Mouse (Mus musculus): ENCODE measurements around the gene Ganab. TPM values are rescaled to one million over a fixed set of nuclear protein-coding genes. Genes with fewer than 3 reads are reported as not detected.
A peak's percentile ranks its signal among the peaks of the same experiment; 100 is the strongest.

Ganab gene
- polyA plus RNA-seq, 1 experiment from 2014 or later, result 50.0 TPM

- no peak overlapping the region for H3K4me2 ChIP-seq
- 0 out of 2 replicates have a peak overlapping the region, but pooled peaks have one; percentile 52 for H3K9ac ChIP-seq
- ATAC-seq (replicated peaks; ENCODE audit: insufficient number of reproducible peaks, insufficient read depth, low FRiP score, low read depth), result no peak
- no peaks in the 10 kb centered on the region for H3K9me3 ChIP-seq (replicated peaks)
- WGBS, result 84% methylated on average over 9 of the region's 9 CpGs
- H3K27me3 ChIP-seq, result no peaks in the 10 kb centered on the region
- peaks cover 18% of the 10 kb centered on the region for H3K4me1 ChIP-seq (replicated peaks)
- H3K4me3 ChIP-seq, result no peak overlapping the region
- H3K36me3 ChIP-seq, result peaks cover 57% of the 10 kb centered on the region
- H3K27ac ChIP-seq, result peak overlapping the region; percentile 81; the same call in 1 of the 2 replicates
Measured at GRCm38 (mm10) chr19:8952241-8952640, 54.4 kb downstream of the Ganab start.

- H3K27ac ChIP-seq, result peak within 1 kb of the TSS; percentile 81
- WGBS, result under 1% methylated on average over 46 of the region's 46 CpGs
- H3K4me1 ChIP-seq (replicated peaks), result peaks cover 18% of the 10 kb centered on the region
- H3K4me3 ChIP-seq, result peak within 1 kb of the TSS; percentile 74
- peak; percentile 93 for ATAC-seq (replicated peaks; ENCODE audit: insufficient number of reproducible peaks, insufficient read depth, low FRiP score, low read depth)
- H3K36me3 ChIP-seq, result peaks cover 52% of the 10 kb centered on the region
- peak within 1 kb of the TSS; percentile 71 for H3K4me2 ChIP-seq
- no peaks in the 10 kb centered on the region for H3K9me3 ChIP-seq (replicated peaks)
- H3K27me3 ChIP-seq, result no peaks in the 10 kb centered on the region
- peak within 1 kb of the TSS; percentile 70 for H3K9ac ChIP-seq
Measured at GRCm38 (mm10) chr19:8953135-8954039, 55.5 kb downstream of the Ganab start, which contains the start of gene Tut1. Gene Tut1, plus strand, starts transcription at chr19:8953847.

- peak overlapping the region; percentile 74 for H3K4me3 ChIP-seq
- H3K4me1 ChIP-seq (replicated peaks), result peaks cover 18% of the 10 kb centered on the region
- H3K9me3 ChIP-seq (replicated peaks), result no peaks in the 10 kb centered on the region
- H3K9ac ChIP-seq, result peak overlapping the region; percentile 70
- peak overlapping the region; percentile 81 for H3K27ac ChIP-seq
- 5% methylated on average over 9 of the region's 9 CpGs for WGBS
- no peaks in the 10 kb centered on the region for H3K27me3 ChIP-seq
- peaks cover 50% of the 10 kb centered on the region for H3K36me3 ChIP-seq
- no peak for ATAC-seq (replicated peaks; ENCODE audit: insufficient number of reproducible peaks, insufficient read depth, low FRiP score, low read depth)
- peak overlapping the region; percentile 71 for H3K4me2 ChIP-seq
Measured at GRCm38 (mm10) chr19:8954171-8954570, 56.3 kb downstream of the Ganab start.

- Histone ChIP-seq H3K27me3 (no peaks in the 10 kb centered on the region), H3K36me3 (peaks cover 69% of the 10 kb centered on the region), H3K27ac (no peak overlapping the region), H3K4me1 (replicated peaks) (peaks cover 8% of the 10 kb centered on the region), H3K9ac (no peak overlapping the region), H3K9me3 (replicated peaks) (no peaks in the 10 kb centered on the region), H3K4me3 (no peak overlapping the region), H3K4me2 (no peak overlapping the region)
- ATAC-seq (replicated peaks; ENCODE audit: insufficient number of reproducible peaks, insufficient read depth, low FRiP score, low read depth), result no peak
- 96% methylated on average over 2 of the region's 2 CpGs for WGBS
Measured at GRCm38 (mm10) chr19:8962256-8962655, 64.4 kb downstream of the Ganab start.

- H3K27ac ChIP-seq, result no peak overlapping the region
Measured at GRCm38 (mm10) chr19:8965075-8965474, 67.2 kb downstream of the Ganab start.

GRCm38 (mm10) chr19:8965771-8966170 lies 67.9 kb downstream of the Ganab start:
- H3K9ac ChIP-seq, result peak overlapping the region; percentile 57
- peaks cover 24% of the 10 kb centered on the region for H3K4me1 ChIP-seq (replicated peaks)
- H3K4me3 ChIP-seq, result peak overlapping the region; percentile 80
- no peak for ATAC-seq (replicated peaks; ENCODE audit: insufficient number of reproducible peaks, insufficient read depth, low FRiP score, low read depth)
- WGBS, result 68% methylated on average over 8 of the region's 8 CpGs
- H3K27ac ChIP-seq, result peak overlapping the region; percentile 91
- H3K4me2 ChIP-seq, result peak overlapping the region; percentile 66
- H3K27me3 ChIP-seq, result no peaks in the 10 kb centered on the region
- H3K36me3 ChIP-seq, result peaks cover 61% of the 10 kb centered on the region
- no peaks in the 10 kb centered on the region for H3K9me3 ChIP-seq (replicated peaks)

More at GRCm38 (mm10) chr19:8965075-8965474, 67.2 kb downstream of the Ganab start:
- H3K27me3 ChIP-seq, result no peaks in the 10 kb centered on the region
- no peaks in the 10 kb centered on the region for H3K9me3 ChIP-seq (replicated peaks)
- 84% methylated on average over 11 of the region's 11 CpGs for WGBS
- no peak overlapping the region for H3K9ac ChIP-seq
- peaks cover 61% of the 10 kb centered on the region for H3K36me3 ChIP-seq
- peaks cover 24% of the 10 kb centered on the region for H3K4me1 ChIP-seq (replicated peaks)
- no peak overlapping the region for H3K4me3 ChIP-seq
- no peak overlapping the region for H3K4me2 ChIP-seq
- no peak for ATAC-seq (replicated peaks; ENCODE audit: insufficient number of reproducible peaks, insufficient read depth, low FRiP score, low read depth)

- H3K27ac ChIP-seq, result peak overlapping the region; percentile 91
- H3K36me3 ChIP-seq, result peaks cover 62% of the 10 kb centered on the region
- H3K27me3 ChIP-seq, result no peaks in the 10 kb centered on the region
- no peak for ATAC-seq (replicated peaks; ENCODE audit: insufficient number of reproducible peaks, insufficient read depth, low FRiP score, low read depth)
- peak overlapping the region; percentile 66 for H3K4me2 ChIP-seq
- H3K4me3 ChIP-seq, result peak overlapping the region; percentile 80
- 30% methylated on average over 5 of the region's 5 CpGs for WGBS
- peak overlapping the region; percentile 57 for H3K9ac ChIP-seq
- H3K4me1 ChIP-seq (replicated peaks), result peaks cover 24% of the 10 kb centered on the region
- no peaks in the 10 kb centered on the region for H3K9me3 ChIP-seq (replicated peaks)
Measured at GRCm38 (mm10) chr19:8966198-8966589, 68.3 kb downstream of the Ganab start.

Small RNA genes lying within 50 kb of the gene (microRNA-seq; reads per million reads assigned to microRNA genes)
- not detected for gene Mir5136

Other genes starting within 250 kb of the Ganab start
- gene Chrm1, start 234.3 kb upstream of the Ganab start, polyA plus RNA-seq (2015; fragmentation: Nextera tagmentation; extraction: Ambion mirVana), result 0.05 and 0.24 TPM in 2 replicates
- gene Slc3a2, start 174.7 kb upstream of the Ganab start, polyA plus RNA-seq (2015; fragmentation: Nextera tagmentation; extraction: Ambion mirVana), result 59.4 and 71.5 TPM in 2 replicates
- 42.8 and 59.3 TPM in 2 replicates for gene Wdr74, start 162.2 kb upstream of the Ganab start, polyA plus RNA-seq (2015; fragmentation: Nextera tagmentation; extraction: Ambion mirVana)
- gene 1700092M07Rik, start 157.4 kb upstream of the Ganab start, polyA plus RNA-seq (2015; fragmentation: Nextera tagmentation; extraction: Ambion mirVana), result 0.69 and 1.9 TPM in 2 replicates
- gene Stx5a, start 156.7 kb upstream of the Ganab start, polyA plus RNA-seq (2015; fragmentation: Nextera tagmentation; extraction: Ambion mirVana), result 81.0 and 92.0 TPM in 2 replicates
- gene Nxf1, start 141.0 kb upstream of the Ganab start, polyA plus RNA-seq (2015; fragmentation: Nextera tagmentation; extraction: Ambion mirVana), result 100 and 132 TPM in 2 replicates
- gene Tmem223, start 127.1 kb upstream of the Ganab start, polyA plus RNA-seq (2015; fragmentation: Nextera tagmentation; extraction: Ambion mirVana), result 154 and 157 TPM in 2 replicates
- gene Tmem179b, start 123.6 kb upstream of the Ganab start, polyA plus RNA-seq (2015; fragmentation: Nextera tagmentation; extraction: Ambion mirVana), result 47.6 and 60.3 TPM in 2 replicates
- gene Taf6l, start 111.7 kb upstream of the Ganab start, polyA plus RNA-seq (2015; fragmentation: Nextera tagmentation; extraction: Ambion mirVana), result 15.4 and 18.8 TPM in 2 replicates
- gene Polr2g, start 99.5 kb upstream of the Ganab start, polyA plus RNA-seq (2015; fragmentation: Nextera tagmentation; extraction: Ambion mirVana), result 118 and 126 TPM in 2 replicates
- gene Zbtb3, start 95.5 kb upstream of the Ganab start, polyA plus RNA-seq (2015; fragmentation: Nextera tagmentation; extraction: Ambion mirVana), result 3.5 and 3.8 TPM in 2 replicates
- 30.9 and 36.2 TPM in 2 replicates for gene Ttc9c, start 78.7 kb upstream of the Ganab start, polyA plus RNA-seq (2015; fragmentation: Nextera tagmentation; extraction: Ambion mirVana)
- 2.6 and 3.1 TPM in 2 replicates for gene Hnrnpul2, start 78.1 kb upstream of the Ganab start, polyA plus RNA-seq (2015; fragmentation: Nextera tagmentation; extraction: Ambion mirVana)
- gene AC129217.1, start 68.3 kb upstream of the Ganab start, polyA plus RNA-seq (2015; fragmentation: Nextera tagmentation; extraction: Ambion mirVana), result 0.36 TPM in 1 of 2 replicates, not detected in the other
- 36.4 and 47.0 TPM in 2 replicates for gene Bscl2, start 60.6 kb upstream of the Ganab start, polyA plus RNA-seq (2015; fragmentation: Nextera tagmentation; extraction: Ambion mirVana)
- gene Gng3, start 58.9 kb upstream of the Ganab start, polyA plus RNA-seq (2015; fragmentation: Nextera tagmentation; extraction: Ambion mirVana), result 1.3 and 5.0 TPM in 2 replicates
- 1.8 and 2.4 TPM in 2 replicates for gene Lrrn4cl, start 47.3 kb upstream of the Ganab start, polyA plus RNA-seq (2015; fragmentation: Nextera tagmentation; extraction: Ambion mirVana)
- gene Ubxn1, start 26.6 kb upstream of the Ganab start, polyA plus RNA-seq (2015; fragmentation: Nextera tagmentation; extraction: Ambion mirVana), result 120 and 127 TPM in 2 replicates
- gene Uqcc3, start 17.1 kb upstream of the Ganab start, polyA plus RNA-seq (2015; fragmentation: Nextera tagmentation; extraction: Ambion mirVana), result 54.8 and 63.4 TPM in 2 replicates
- 35.8 and 44.8 TPM in 2 replicates for gene Lbhd1, start 14.3 kb upstream of the Ganab start, polyA plus RNA-seq (2015; fragmentation: Nextera tagmentation; extraction: Ambion mirVana)
- not detected in 2 replicates for gene Gm49403, start 14.1 kb upstream of the Ganab start, polyA plus RNA-seq (2015; fragmentation: Nextera tagmentation; extraction: Ambion mirVana)
- 44.7 and 51.9 TPM in 2 replicates for gene 1810009A15Rik, start 9.2 kb upstream of the Ganab start, polyA plus RNA-seq (2015; fragmentation: Nextera tagmentation; extraction: Ambion mirVana)
- gene Gm49416, start 9.1 kb upstream of the Ganab start, polyA plus RNA-seq (2015; fragmentation: Nextera tagmentation; extraction: Ambion mirVana), result not detected in 2 replicates
- 21.2 and 29.4 TPM in 2 replicates for gene Ints5, start 5.1 kb upstream of the Ganab start, polyA plus RNA-seq (2015; fragmentation: Nextera tagmentation; extraction: Ambion mirVana)
- 33.3 and 38.1 TPM in 2 replicates for gene B3gat3, start 22.3 kb downstream of the Ganab start, polyA plus RNA-seq (2015; fragmentation: Nextera tagmentation; extraction: Ambion mirVana)
- 1.9 and 2.3 TPM in 2 replicates for gene Rom1, start 31.3 kb downstream of the Ganab start, polyA plus RNA-seq (2015; fragmentation: Nextera tagmentation; extraction: Ambion mirVana)
- gene Eml3, start 31.5 kb downstream of the Ganab start, polyA plus RNA-seq (2015; fragmentation: Nextera tagmentation; extraction: Ambion mirVana), result 12.7 and 21.9 TPM in 2 replicates
- 74.2 and 99.5 TPM in 2 replicates for gene Mta2, start 43.8 kb downstream of the Ganab start, polyA plus RNA-seq (2015; fragmentation: Nextera tagmentation; extraction: Ambion mirVana)
- gene Tut1, start 55.8 kb downstream of the Ganab start, polyA plus RNA-seq (2015; fragmentation: Nextera tagmentation; extraction: Ambion mirVana), result 13.7 and 19.4 TPM in 2 replicates
- 216 and 256 TPM in 2 replicates for gene Eef1g, start 69.0 kb downstream of the Ganab start, polyA plus RNA-seq (2015; fragmentation: Nextera tagmentation; extraction: Ambion mirVana)
- gene Ahnak, start 91.2 kb downstream of the Ganab start, polyA plus RNA-seq (2015; fragmentation: Nextera tagmentation; extraction: Ambion mirVana), result 31.4 and 38.4 TPM in 2 replicates
- 0.30 and 0.44 TPM in 2 replicates for gene Scgb1a1, start 189.9 kb downstream of the Ganab start, polyA plus RNA-seq (2015; fragmentation: Nextera tagmentation; extraction: Ambion mirVana)
- gene Asrgl1, start 237.6 kb downstream of the Ganab start, polyA plus RNA-seq (2015; fragmentation: Nextera tagmentation; extraction: Ambion mirVana), result 15.4 and 16.1 TPM in 2 replicates

Data from heart, embryonic 15.5 days (tissue).